Mouse (Mus musculus) lung, postnatal 0 days (tissue): ENCODE measurements around the gene Grm8.

ENCODE experiments used
- CTCF ChIP-seq: IDR thresholded peaks from 2 replicates; pipeline ENCODE4 v1.5.1; 2016; ENCODE audit warnings: antibody characterized with exemption, mild to moderate bottlenecking
- EP300 ChIP-seq: IDR thresholded peaks from 2 replicates; pipeline ENCODE4 v1.6.1; 2016; ENCODE audit warnings: antibody characterized with exemption, mild to moderate bottlenecking, control low read depth

GRCm38 (mm10) chr6:27956278-27956857 lies 178.6 kb downstream of the Grm8 start:
- TF ChIP-seq CTCF (no peak), EP300 (no peak)
